Mouse (Mus musculus) thymus, adult 2 months (tissue): ENCODE data around the gene Alkbh8. TPM values are rescaled to one million over a fixed set of nuclear protein-coding genes. Genes with fewer than 3 reads are reported as not detected.
"Not testable (repeated sequence)": the region's sequence is repeated elsewhere in the genome, so short reads cannot be mapped to it uniquely, and the experiment has no call there.

Experiments used
- DNase-seq: peaks from one replicate; pipeline ENCODE4 v3.0.0; 2021
- H3K27ac ChIP-seq: fragments of 200-500 bp; 2 replicates; pipeline ENCODE4 v1.5.1; 2012; ENCODE audit warnings: low read length, control low read depth; ENCODE audit not compliant: control insufficient read depth, insufficient read depth
- H3K27me3 ChIP-seq: fragments of 200-500 bp; 2 replicates; pipeline ENCODE4 v1.6.1; 2012; ENCODE audit warnings: mild to moderate bottlenecking, low read length, moderate library complexity, mixed read lengths; ENCODE audit not compliant: control insufficient read depth, insufficient read depth
- H3K36me3 ChIP-seq: fragments of 200-500 bp; 2 replicates; pipeline ENCODE4 v1.6.1; 2012; ENCODE audit warnings: mild to moderate bottlenecking, low read length, moderate library complexity; ENCODE audit not compliant: control insufficient read depth, insufficient read depth
- H3K4me1 ChIP-seq: fragments of 200-500 bp; replicated peaks from 2 replicates; pipeline ENCODE4 v1.6.1; 2012; ENCODE audit warnings: low read length; ENCODE audit not compliant: control insufficient read depth, insufficient read depth
- H3K4me3 ChIP-seq: fragments of 200-500 bp; 2 replicates; pipeline ENCODE4 v1.5.1; 2012; ENCODE audit warnings: mild to moderate bottlenecking, low read length, control low read depth, moderate library complexity; ENCODE audit not compliant: control insufficient read depth, insufficient read depth
- CTCF ChIP-seq: fragments of 200-500 bp; IDR thresholded peaks from 2 replicates; pipeline ENCODE4 v1.5.1; 2012; ENCODE audit warnings: mild to moderate bottlenecking, control low read depth, low read length, moderate library complexity, borderline replicate concordance; ENCODE audit not compliant: control insufficient read depth, poor library complexity, insufficient read depth; ENCODE audit errors: extremely low read depth
- POLR2A ChIP-seq: fragments of 200-500 bp; IDR thresholded peaks from 2 replicates; pipeline ENCODE4 v1.6.1; 2012; ENCODE audit warnings: mild to moderate bottlenecking, low read length, control low read depth, moderate library complexity; ENCODE audit not compliant: control insufficient read depth, poor library complexity, insufficient read depth; ENCODE audit errors: extremely low read depth
- WGBS: fragments of 180-500 bp; shearing (Covaris S2); methylation state at CpG from one replicate; pipeline ENCODE4 v1.1.7; 2018; 5-methylcytosine and 5-hydroxymethylcytosine counted together
- polyA plus RNA-seq: library from polyadenylated mRNA; depleted of rRNA; stranded (reverse); fragments of >200 nt; gene quantifications from 2 replicates; pipeline ENCODE4 v1.2.3, GENCODE M21; 2012; rRNA removed

The Alkbh8 gene
- polyA plus RNA-seq, result 3.4 and 3.5 TPM in 2 replicates

- H3K27ac ChIP-seq, result peak within 1 kb of the TSS; percentile 31
- peak; percentile 37; the same call in 1 of the 2 replicates for TF ChIP-seq POLR2A
- TF ChIP-seq CTCF, result no peak
- no peaks in the 10 kb centered on the region for H3K27me3 ChIP-seq
- DNase-seq, result peak; percentile 86
- H3K4me3 ChIP-seq, result peak within 1 kb of the TSS; percentile 99
- 3% methylated on average over 20 of the region's 20 CpGs for WGBS
- no peaks in the 10 kb centered on the region for H3K36me3 ChIP-seq
- H3K4me1 ChIP-seq, result no peaks in the 10 kb centered on the region
These were observed at the start of gene Alkbh8 for GRCm38 (mm10) chr9:3334962-3335767. Gene Alkbh8 (plus strand): TSS chr9:3335140.

- Histone ChIP-seq H3K27ac (no peak overlapping the region), H3K27me3 (no peaks in the 10 kb centered on the region), H3K4me3 (no peak overlapping the region), H3K4me1 (no peaks in the 10 kb centered on the region), H3K36me3 (no peaks in the 10 kb centered on the region)
- no peak for DNase-seq
- TF ChIP-seq CTCF (no peak), POLR2A (no peak)
These were observed 25.6 kb upstream of the Alkbh8 start for GRCm38 (mm10) chr9:3309292-3309836.

GRCm38 (mm10) chr9:3310016-3310415 is 24.9 kb upstream of the Alkbh8 start:
- DNase-seq, result no peak
- H3K4me3 ChIP-seq, result no peak overlapping the region
- TF ChIP-seq CTCF (no peak), POLR2A (no peak)
- no peaks in the 10 kb centered on the region for H3K27me3 ChIP-seq
- H3K36me3 ChIP-seq, result no peaks in the 10 kb centered on the region
- no peak overlapping the region for H3K27ac ChIP-seq
- 85% methylated on average over 2 of the region's 2 CpGs for WGBS
- no peaks in the 10 kb centered on the region for H3K4me1 ChIP-seq

- H3K4me1 ChIP-seq, DNase-seq, H3K4me3 ChIP-seq, H3K27ac ChIP-seq, H3K36me3 ChIP-seq, H3K27me3 ChIP-seq: not testable (repeated sequence)
- WGBS, result 58% methylated on average over 9 of the region's 9 CpGs
These were observed 7.4 kb upstream of the Alkbh8 start for GRCm38 (mm10) chr9:3327342-3328053.

- DNase-seq, result no peak
- Histone ChIP-seq H3K4me1 (no peaks in the 10 kb centered on the region), H3K36me3 (no peaks in the 10 kb centered on the region), H3K27ac (no peak overlapping the region), H3K27me3 (no peaks in the 10 kb centered on the region), H3K4me3 (no peak overlapping the region)
- WGBS, result 81% methylated on average over 3 of the region's 3 CpGs
- TF ChIP-seq POLR2A (no peak), CTCF (no peak)
These were observed 6.8 kb upstream of the Alkbh8 start for GRCm38 (mm10) chr9:3328054-3328595.

GRCm38 (mm10) chr9:3330319-3330718 is 4.6 kb upstream of the Alkbh8 start:
- no peak for TF ChIP-seq CTCF
- TF ChIP-seq POLR2A, result no peak
- no peak overlapping the region for H3K4me3 ChIP-seq
- H3K4me1 ChIP-seq, result no peaks in the 10 kb centered on the region
- no peaks in the 10 kb centered on the region for H3K27me3 ChIP-seq
- H3K36me3 ChIP-seq, result no peaks in the 10 kb centered on the region
- no peak overlapping the region for H3K27ac ChIP-seq
- DNase-seq, result no peak
